Mouse (Mus musculus): ENCODE results near the gene Rcan2. TPM values are rescaled to one million over a fixed set of nuclear protein-coding genes. Genes with fewer than 3 reads are reported as not detected.

Rcan2 gene
- polyA plus RNA-seq, 1 experiment: not detected

GRCm38 (mm10) chr17:44029616-44030015 is 228.5 kb downstream of the Rcan2 start:
- no peak for TF ChIP-seq TAL1 (IDR thresholded peaks at IDR 0.05; ENCODE audit: low read length)
- TF ChIP-seq GATA1 (IDR thresholded peaks at IDR 0.05; ENCODE audit: low read length): no peak
- H3K27me3 ChIP-seq (ENCODE audit: control insufficient read depth): no peaks in the 10 kb centered on the region
- H3K4me3 ChIP-seq (replicated peaks): no peak overlapping the region
- H3K36me3 ChIP-seq (ENCODE audit: control insufficient read depth): no peaks in the 10 kb centered on the region
- H3K4me1 ChIP-seq (ENCODE audit: control insufficient read depth): no peaks in the 10 kb centered on the region
- no peaks in the 10 kb centered on the region for H3K9me3 ChIP-seq (ENCODE audit: control insufficient read depth, low read length)

- no peaks in the 10 kb centered on the region for H3K36me3 ChIP-seq (ENCODE audit: control insufficient read depth)
- H3K4me3 ChIP-seq (replicated peaks): no peak overlapping the region
- no peaks in the 10 kb centered on the region for H3K9me3 ChIP-seq (ENCODE audit: control insufficient read depth, low read length)
- no peaks in the 10 kb centered on the region for H3K27me3 ChIP-seq (ENCODE audit: control insufficient read depth)
- no peaks in the 10 kb centered on the region for H3K4me1 ChIP-seq (ENCODE audit: control insufficient read depth)
- TF ChIP-seq TAL1 (IDR thresholded peaks at IDR 0.05; ENCODE audit: low read length): no peak
- no peak for TF ChIP-seq GATA1 (IDR thresholded peaks at IDR 0.05; ENCODE audit: low read length)
These were observed 229.8 kb downstream of the Rcan2 start for GRCm38 (mm10) chr17:44030776-44031587.

- Histone ChIP-seq H3K9me3 (ENCODE audit: control insufficient read depth, low read length) (no peaks in the 10 kb centered on the region), H3K27me3 (ENCODE audit: control insufficient read depth) (no peaks in the 10 kb centered on the region), H3K4me3 (replicated peaks) (no peak overlapping the region), H3K36me3 (ENCODE audit: control insufficient read depth) (no peaks in the 10 kb centered on the region), H3K4me1 (ENCODE audit: control insufficient read depth) (no peaks in the 10 kb centered on the region)
- TF ChIP-seq TAL1 (IDR thresholded peaks at IDR 0.05; ENCODE audit: low read length) (no peak), GATA1 (IDR thresholded peaks at IDR 0.05; ENCODE audit: low read length) (no peak)
These were observed 233.9 kb downstream of the Rcan2 start for GRCm38 (mm10) chr17:44035005-44035404.

- TF ChIP-seq GATA1 (IDR thresholded peaks at IDR 0.05; ENCODE audit: low read length) (no peak), TAL1 (IDR thresholded peaks at IDR 0.05; ENCODE audit: low read length) (no peak)
- H3K27me3 ChIP-seq (ENCODE audit: control insufficient read depth): no peaks in the 10 kb centered on the region
- H3K4me3 ChIP-seq (replicated peaks): no peak overlapping the region
- no peaks in the 10 kb centered on the region for H3K4me1 ChIP-seq (ENCODE audit: control insufficient read depth)
- H3K9me3 ChIP-seq (ENCODE audit: control insufficient read depth, low read length): no peaks in the 10 kb centered on the region
- no peaks in the 10 kb centered on the region for H3K36me3 ChIP-seq (ENCODE audit: control insufficient read depth)
These were observed 237.5 kb downstream of the Rcan2 start for GRCm38 (mm10) chr17:44038656-44039055.

GRCm38 (mm10) chr17:44040449-44040848 is 239.3 kb downstream of the Rcan2 start:
- no peak overlapping the region for H3K4me3 ChIP-seq (replicated peaks)
- H3K36me3 ChIP-seq (ENCODE audit: control insufficient read depth): no peaks in the 10 kb centered on the region
- no peaks in the 10 kb centered on the region for H3K4me1 ChIP-seq (ENCODE audit: control insufficient read depth)
- TF ChIP-seq GATA1 (IDR thresholded peaks at IDR 0.05; ENCODE audit: low read length) (no peak), TAL1 (IDR thresholded peaks at IDR 0.05; ENCODE audit: low read length) (no peak)
- no peaks in the 10 kb centered on the region for H3K27me3 ChIP-seq (ENCODE audit: control insufficient read depth)
- H3K9me3 ChIP-seq (ENCODE audit: control insufficient read depth, low read length): no peaks in the 10 kb centered on the region

- H3K36me3 ChIP-seq (ENCODE audit: control insufficient read depth): no peaks in the 10 kb centered on the region
- H3K4me1 ChIP-seq (ENCODE audit: control insufficient read depth): no peaks in the 10 kb centered on the region
- no peak for TF ChIP-seq TAL1 (IDR thresholded peaks at IDR 0.05; ENCODE audit: low read length)
- TF ChIP-seq GATA1 (IDR thresholded peaks at IDR 0.05; ENCODE audit: low read length): no peak
- H3K4me3 ChIP-seq (replicated peaks): no peak overlapping the region
- no peaks in the 10 kb centered on the region for H3K9me3 ChIP-seq (ENCODE audit: control insufficient read depth, low read length)
- no peaks in the 10 kb centered on the region for H3K27me3 ChIP-seq (ENCODE audit: control insufficient read depth)
These were observed 241.2 kb downstream of the Rcan2 start for GRCm38 (mm10) chr17:44042301-44042700.

GRCm38 (mm10) chr17:44042861-44043260 is 241.7 kb downstream of the Rcan2 start:
- Histone ChIP-seq H3K36me3 (ENCODE audit: control insufficient read depth) (no peaks in the 10 kb centered on the region), H3K27me3 (ENCODE audit: control insufficient read depth) (no peaks in the 10 kb centered on the region), H3K9me3 (ENCODE audit: control insufficient read depth, low read length) (no peaks in the 10 kb centered on the region), H3K4me1 (ENCODE audit: control insufficient read depth) (no peaks in the 10 kb centered on the region), H3K4me3 (replicated peaks) (no peak overlapping the region)
- TF ChIP-seq TAL1 (IDR thresholded peaks at IDR 0.05; ENCODE audit: low read length): no peak

GRCm38 (mm10) chr17:44053427-44053826 is 252.3 kb downstream of the Rcan2 start:
- no peak for TF ChIP-seq TAL1 (IDR thresholded peaks at IDR 0.05; ENCODE audit: low read length)
- TF ChIP-seq GATA1 (IDR thresholded peaks at IDR 0.05; ENCODE audit: low read length): no peak
- Histone ChIP-seq H3K4me3 (replicated peaks) (no peak overlapping the region), H3K36me3 (ENCODE audit: control insufficient read depth) (no peaks in the 10 kb centered on the region), H3K27me3 (ENCODE audit: control insufficient read depth) (no peaks in the 10 kb centered on the region), H3K9me3 (ENCODE audit: control insufficient read depth, low read length) (no peaks in the 10 kb centered on the region), H3K4me1 (ENCODE audit: control insufficient read depth) (peaks cover 9% of the 10 kb centered on the region)

- Histone ChIP-seq H3K4me1 (ENCODE audit: control insufficient read depth) (peaks cover 17% of the 10 kb centered on the region), H3K9me3 (ENCODE audit: control insufficient read depth, low read length) (no peaks in the 10 kb centered on the region), H3K36me3 (ENCODE audit: control insufficient read depth) (no peaks in the 10 kb centered on the region), H3K4me3 (replicated peaks) (no peak overlapping the region), H3K27me3 (ENCODE audit: control insufficient read depth) (no peaks in the 10 kb centered on the region)
- TF ChIP-seq GATA1 (IDR thresholded peaks at IDR 0.05; ENCODE audit: low read length) (no peak), TAL1 (IDR thresholded peaks at IDR 0.05; ENCODE audit: low read length) (no peak)
These were observed 256.0 kb downstream of the Rcan2 start for GRCm38 (mm10) chr17:44057123-44057522.
